Mouse (Mus musculus) erythroid progenitor cell, adult 5-6 weeks (primary cell): ENCODE measurements around the gene Sept9. TPM values are rescaled to one million over a fixed set of nuclear protein-coding genes. Genes with fewer than 3 reads are reported as not detected.
"Not testable (repeated sequence)": the region's sequence is repeated elsewhere in the genome, so short reads cannot be mapped to it uniquely, and the experiment has no call there.

Source experiments
- ATAC-seq: replicated peaks from 2 replicates; pipeline ENCODE4 v1.8.0; 2016; ENCODE audit warnings: moderate number of reproducible peaks, mild to moderate bottlenecking, moderate TSS enrichment, inconsistent platforms; ENCODE audit not compliant: poor library complexity, low FRiP score, severe bottlenecking
- total RNA-seq, 2 experiments: library from RNA; stranded (forward) in 1 of 2; stranded (reverse) in 1 of 2; fragments of 150-400 nt in 1 of 2; fragments of 186-747, 209-891 nt in 1 of 2; gene quantifications; 2 replicates each; pipeline versions ENCODE4 v1.2.3 to v1.2.4; 2015 to 2017; ENCODE audit warnings: low replicate concordance in 2 of 2

Sept9 gene
- total RNA-seq, 2 experiments from 2014 or later: 15.1 to 16.0 TPM

- ATAC-seq: no peak
Measured at GRCm38 (mm10) chr11:117334101-117334500, 134.6 kb downstream of the Sept9 start.

DNA sequence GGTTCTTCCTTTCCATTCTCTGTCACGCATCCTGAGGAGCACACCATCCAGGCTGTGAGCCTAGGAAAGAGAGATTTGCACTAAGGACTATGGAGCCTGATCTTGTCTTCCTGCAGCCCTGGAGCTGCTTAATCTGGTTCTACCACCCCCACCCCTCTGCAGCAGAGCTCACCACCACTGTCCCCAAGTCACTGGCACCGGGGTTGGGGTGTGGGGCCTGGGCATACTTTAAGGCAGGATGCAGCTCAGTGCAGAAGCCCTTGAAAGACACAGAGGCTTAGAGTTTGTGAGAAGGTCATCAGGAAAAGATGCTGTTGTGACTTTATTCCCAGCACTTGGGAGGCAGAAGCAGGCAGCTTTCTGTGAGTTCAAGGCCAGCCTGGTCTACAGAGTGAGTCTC is 135.7 kb downstream of the Sept9 start:
- ATAC-seq: no peak

DNA sequence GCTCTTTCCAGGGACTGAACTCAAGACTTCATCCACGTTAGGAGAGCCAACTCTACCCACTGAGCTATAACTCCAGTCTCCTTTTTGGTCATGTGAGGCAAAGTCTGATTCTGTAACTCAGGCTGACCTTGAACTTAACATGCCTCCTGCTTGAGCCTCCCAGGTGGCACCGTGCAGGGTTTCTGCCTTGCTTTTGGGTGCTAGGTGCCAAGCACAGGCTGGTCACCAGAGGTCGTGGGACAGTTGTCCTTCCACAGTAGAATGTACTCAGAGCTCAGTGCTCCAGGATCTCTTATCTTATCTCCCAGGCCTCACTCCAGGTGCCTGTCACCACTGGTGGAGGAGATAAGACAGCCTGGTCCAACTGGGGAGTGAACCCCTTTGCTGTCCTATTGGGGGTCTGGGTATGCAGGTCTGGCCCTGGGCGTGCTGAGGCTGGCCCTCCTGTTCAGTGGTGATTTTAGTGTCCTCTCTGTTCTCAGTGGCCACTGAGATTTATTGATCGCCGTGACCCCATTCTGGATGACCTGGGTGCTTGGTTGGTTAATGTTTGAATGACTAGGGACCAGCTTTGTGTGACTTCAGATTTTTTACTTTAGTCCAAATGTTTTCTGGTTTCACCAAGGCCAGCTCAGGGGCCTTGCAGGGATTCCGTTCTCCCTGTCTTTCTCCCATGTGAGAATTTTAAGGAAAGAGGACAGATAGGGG is 136.8 kb downstream of the Sept9 start:
- ATAC-seq: no peak

DNA sequence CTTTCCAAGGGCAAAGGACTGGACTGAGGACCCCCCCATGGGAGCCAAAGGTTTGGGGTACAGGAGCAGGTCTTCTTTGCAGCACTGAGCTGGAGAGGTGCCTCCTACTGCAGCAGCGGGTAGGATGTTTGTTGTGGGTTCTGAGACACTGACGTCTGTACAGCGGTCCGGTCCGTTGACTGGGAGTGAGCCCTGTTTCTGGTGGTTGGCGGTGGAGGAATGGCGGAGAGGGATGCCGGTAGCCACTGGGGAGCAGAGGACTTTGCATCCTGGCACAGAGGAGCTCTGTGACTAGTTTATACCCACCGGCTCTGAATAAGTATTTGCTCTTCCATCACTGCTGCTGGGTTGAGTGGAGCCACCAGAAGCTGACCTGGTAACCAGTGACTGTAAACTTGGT is 138.3 kb downstream of the Sept9 start:
- ATAC-seq: no peak

DNA sequence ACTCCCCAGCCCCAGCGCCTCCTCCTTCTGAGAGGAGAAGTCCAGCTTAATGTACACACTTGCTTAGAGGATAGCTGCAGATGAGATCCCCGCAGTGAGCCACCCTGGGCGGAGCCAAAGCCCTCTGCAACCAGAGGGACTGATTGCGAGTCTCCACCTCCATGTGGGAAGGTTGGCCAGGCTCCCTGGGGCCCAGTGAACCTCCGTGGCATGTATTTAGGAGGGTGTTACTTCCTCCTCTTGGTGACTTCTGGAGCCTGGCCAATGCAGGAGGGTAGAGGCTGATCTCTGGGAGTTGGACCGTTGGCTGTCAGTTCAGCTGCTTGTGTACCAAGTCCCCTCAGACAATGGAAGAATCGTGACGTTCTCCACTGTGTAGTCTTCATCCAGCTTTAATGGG is 139.0 kb downstream of the Sept9 start:
- no peak for ATAC-seq

- ATAC-seq: no peak
Measured at GRCm38 (mm10) chr11:117339050-117339449, 139.6 kb downstream of the Sept9 start.

GRCm38 (mm10) chr11:117341218-117341617 is 141.8 kb downstream of the Sept9 start:
- no peak for ATAC-seq

GRCm38 (mm10) chr11:117342076-117342475 is 142.6 kb downstream of the Sept9 start:
- ATAC-seq: no peak

DNA sequence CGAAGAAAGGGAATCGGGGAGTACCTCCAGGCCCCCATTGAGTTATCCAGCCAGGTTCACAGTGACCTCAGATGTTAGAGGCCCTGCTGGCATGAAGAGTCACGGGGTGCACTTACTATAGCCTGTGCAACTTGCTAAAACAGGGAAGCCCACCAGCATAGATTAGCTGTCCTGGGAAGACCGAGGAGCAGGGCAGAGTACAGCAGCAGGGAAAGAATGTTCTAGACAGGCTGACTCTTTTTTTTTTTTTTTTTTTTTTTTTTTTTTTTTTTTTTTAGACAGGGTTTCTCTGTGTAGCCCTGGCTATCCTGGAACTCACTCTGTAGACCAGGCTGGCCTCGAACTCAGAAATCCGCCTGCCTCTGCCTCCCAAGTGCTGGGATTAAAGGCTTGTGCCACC is 143.0 kb downstream of the Sept9 start:
- ATAC-seq: not testable (repeated sequence)

DNA sequence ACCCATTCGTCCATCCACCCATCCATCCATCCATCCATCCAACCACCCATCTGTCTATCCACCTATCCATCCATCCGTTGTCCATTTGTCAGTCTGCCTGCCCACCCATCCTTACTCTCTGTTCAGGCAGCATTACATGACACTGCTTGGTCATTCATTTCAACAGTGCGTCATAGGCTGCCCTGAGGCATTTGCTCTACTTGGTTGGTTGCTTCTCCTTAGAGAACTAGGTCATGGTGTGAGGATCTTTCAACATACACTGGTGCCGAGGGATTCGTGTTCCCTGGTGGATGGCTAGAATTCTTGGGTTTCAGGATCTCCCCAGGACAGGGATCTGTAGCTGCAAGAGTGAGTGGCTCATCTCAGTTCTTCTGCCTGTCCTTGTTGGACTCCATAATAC is 144.3 kb downstream of the Sept9 start:
- ATAC-seq: no peak

- no peak for ATAC-seq
Measured at GRCm38 (mm10) chr11:117344339-117345021, 145.0 kb downstream of the Sept9 start.

DNA sequence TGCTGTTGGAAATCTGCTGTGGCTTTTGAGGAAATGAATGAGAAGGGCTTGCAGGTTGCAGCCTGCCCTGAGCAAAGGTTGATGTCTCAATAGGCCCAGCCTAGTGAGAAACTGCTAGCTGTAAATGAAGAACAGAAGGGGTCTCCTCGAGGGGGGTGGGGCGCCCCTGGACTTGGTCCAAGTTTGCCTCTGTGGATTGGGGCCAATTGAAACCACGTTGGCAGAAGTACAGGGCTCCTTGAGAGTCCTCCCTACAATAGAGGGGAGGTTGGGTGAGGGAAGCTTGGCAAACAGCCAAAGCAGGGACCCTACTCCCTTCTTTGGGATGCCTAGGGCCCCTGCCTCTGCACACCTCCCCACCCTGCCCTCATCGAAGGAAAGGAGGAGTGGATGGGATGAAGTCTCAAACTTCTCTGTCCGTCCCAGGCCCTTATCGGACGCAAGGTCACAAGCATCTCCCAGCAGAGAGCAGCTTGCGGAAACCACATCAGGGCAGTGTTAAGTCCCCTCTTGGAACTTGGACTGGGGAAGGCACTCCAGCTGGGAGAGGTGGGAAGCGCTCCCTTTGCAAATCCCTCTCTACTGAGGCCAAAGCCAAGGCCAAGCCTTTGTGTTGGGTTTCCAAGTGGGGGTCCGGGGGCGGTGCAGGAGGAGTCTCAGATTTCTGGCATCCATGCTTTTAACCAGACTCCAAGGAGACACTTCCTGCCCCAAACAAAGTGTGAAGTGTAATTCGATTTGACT is 145.7 kb downstream of the Sept9 start:
- no peak for ATAC-seq

DNA sequence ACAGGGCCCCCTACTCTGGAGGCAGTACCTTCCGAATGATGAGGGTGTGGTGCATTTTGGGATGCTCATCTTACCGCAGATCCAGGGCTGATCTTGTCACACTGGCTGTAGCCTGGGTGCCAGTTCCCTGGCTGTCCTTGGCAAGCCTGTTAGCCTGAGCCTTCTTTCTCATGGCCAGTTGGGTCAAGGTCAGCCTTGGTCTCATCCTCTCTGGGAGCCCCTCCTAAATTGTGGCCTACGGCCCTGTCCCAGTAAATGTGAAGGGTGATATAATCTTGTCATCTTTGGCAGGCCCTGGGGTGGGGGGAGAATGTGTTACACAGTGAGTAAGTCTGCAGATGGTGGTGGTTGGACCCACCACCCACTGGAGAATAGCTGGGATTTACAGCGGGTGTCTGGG is 147.8 kb downstream of the Sept9 start:
- ATAC-seq: no peak

DNA sequence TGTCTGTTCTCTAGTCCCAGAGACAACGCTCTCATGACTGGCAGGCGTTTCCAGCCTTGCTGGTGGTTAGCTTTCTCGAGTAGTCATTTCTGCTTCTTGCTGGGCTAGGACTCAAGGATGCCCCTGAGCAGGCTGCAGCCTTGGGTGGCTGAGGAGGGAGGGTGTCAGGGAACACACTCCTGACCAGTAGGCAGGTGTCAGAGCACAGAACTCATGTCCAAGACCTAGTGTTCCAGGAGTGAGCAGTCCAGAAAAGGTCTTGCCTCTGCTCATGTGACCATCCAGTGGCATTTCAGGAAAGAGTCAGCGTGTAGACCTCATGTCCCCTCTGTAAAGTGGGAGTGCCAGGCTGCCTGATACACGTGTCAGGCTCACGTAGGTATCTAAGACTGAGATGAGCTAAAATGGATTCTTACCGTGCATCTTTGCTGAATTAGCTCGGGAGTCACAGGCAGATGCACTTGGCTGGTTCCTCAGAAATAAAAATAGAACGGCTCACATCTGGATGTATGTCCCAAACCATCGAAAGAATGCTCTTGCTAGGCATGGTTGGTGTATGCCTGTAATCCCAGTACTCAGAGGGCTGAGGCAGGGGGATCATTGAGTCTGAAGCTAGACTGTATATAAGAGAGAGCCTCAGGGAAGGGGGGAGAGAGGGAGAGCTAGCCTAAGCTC is 149.1 kb downstream of the Sept9 start:
- ATAC-seq: no peak

- no peak for ATAC-seq
Measured at GRCm38 (mm10) chr11:117349429-117350363, 150.2 kb downstream of the Sept9 start.

GRCm38 (mm10) chr11:117350462-117351222 is 151.2 kb downstream of the Sept9 start:
- ATAC-seq: no peak

DNA sequence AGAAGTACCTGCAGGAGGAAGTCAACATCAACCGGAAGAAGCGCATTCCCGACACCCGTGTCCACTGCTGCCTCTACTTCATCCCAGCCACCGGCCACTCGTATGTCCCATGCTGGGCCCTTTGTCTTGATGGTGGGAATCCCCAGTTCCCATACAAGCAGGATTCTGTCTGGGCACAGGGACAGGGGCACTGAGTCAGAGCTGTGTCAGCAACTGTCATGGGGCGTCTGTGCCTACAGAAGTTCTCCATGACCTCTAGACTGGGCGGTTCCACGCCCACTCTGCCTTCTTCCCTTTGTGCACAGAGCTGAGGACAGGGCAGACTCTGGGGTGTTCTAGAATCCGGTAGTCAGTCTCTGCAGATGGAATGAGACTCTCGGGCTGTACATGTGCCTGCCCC is 153.7 kb downstream of the Sept9 start:
- no peak for ATAC-seq

GRCm38 (mm10) chr11:117354107-117354506 is 154.6 kb downstream of the Sept9 start:
- ATAC-seq: no peak

- no peak for ATAC-seq
Measured at GRCm38 (mm10) chr11:117356937-117357336, 157.5 kb downstream of the Sept9 start.
